Mouse (Mus musculus): ENCODE results near the gene Fbxl20.

Fbxl20 gene

DNA sequence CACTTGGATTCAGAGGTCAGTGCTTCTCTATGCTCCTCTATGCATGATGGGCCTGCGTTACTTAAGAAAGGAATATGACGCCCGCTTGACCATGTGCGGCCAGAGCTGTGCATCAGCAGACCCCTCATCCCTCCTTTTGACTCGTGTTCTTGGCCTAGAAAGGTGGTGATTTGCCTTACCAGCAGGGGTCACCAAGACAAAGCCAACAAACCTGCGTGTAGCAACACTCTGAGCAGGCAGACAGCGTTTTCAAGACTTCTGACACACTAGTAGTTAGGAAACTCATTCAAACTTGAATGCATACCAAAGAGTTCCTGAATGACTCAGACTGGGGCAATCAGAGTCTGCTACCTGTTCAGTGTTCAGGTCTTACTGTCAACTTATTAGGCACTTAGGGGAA, 63.6 kb downstream of the Fbxl20 start:
- no peak for DNase-seq

- no peak for DNase-seq
These were observed 64.1 kb downstream of the Fbxl20 start for GRCm38 (mm10) chr11:98086141-98086540.

GRCm38 (mm10) chr11:98082745-98083144, 67.5 kb downstream of the Fbxl20 start:
- DNase-seq = no peak

GRCm38 (mm10) chr11:98080450-98080849, 69.8 kb downstream of the Fbxl20 start:
- DNase-seq = no peak

- DNase-seq = peak; percentile 30
These were observed 73.1 kb downstream of the Fbxl20 start for GRCm38 (mm10) chr11:98077086-98077485.

DNA sequence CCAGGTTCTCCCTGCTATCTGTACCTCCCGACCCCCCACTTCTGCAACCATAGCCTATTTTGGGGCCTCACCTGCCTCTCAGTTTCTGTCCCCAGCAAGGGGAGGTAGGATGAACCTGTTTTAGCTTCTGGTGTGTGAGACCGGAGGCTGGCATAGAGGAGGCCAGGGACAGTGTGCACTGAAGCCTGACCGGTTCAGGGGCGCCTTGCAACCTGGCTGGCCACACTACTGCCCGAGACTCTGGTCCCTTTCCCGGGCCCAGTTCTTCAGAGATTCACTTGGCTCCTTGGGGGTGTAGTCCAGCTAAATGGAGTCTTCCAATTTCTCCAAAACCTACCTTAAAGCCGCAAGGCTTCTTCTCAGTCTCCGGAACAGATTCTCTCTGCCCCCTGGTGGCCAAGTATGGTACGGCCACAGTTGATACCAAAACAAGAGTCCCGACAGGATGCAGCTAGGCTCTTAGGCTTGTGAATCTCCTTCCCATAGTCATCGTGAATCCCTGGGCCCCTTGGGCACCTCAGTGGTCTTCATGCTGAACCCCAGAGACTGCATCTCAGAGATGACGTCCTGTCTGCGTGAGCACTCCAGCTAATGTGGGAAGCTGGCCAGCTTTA, 74.9 kb downstream of the Fbxl20 start:
- peak; percentile 69 for DNase-seq

- no peak for DNase-seq
These were observed 76.8 kb downstream of the Fbxl20 start for GRCm38 (mm10) chr11:98073442-98073841.

- no peak for DNase-seq
These were observed 82.9 kb downstream of the Fbxl20 start for GRCm38 (mm10) chr11:98067255-98067654.

- DNase-seq = no peak
These were observed 84.0 kb downstream of the Fbxl20 start for GRCm38 (mm10) chr11:98066201-98066600.

DNA sequence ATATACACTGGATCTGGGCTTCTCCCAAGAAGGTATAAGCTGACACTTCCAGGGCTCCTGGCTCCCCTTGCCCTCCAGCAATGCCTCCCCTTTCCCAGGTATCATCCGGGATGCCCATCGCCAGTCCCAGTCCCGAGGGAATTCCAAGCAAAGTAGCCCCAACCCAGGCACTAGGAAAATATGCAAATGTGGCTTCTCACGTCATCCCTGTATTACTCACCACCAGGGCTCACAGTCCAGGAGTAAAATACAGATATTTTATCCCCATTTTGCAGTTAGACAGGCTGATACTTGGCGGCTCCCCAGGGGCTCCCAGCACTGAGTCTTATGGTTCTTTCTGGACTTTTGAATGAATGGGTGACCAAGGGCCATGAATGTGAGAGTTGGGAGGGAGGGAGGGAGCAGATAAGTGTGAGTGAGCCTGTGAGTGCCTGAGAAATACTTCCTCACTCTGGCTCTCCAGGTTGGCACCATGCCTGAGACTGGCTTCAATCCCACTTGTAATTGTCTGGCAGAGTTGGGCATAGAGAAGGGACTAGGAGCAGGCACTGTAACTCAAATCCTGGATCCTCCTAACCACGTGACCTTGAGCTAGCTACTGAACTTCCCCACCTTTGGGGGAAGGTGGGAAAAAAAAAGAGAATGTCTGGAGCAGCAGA, 88.2 kb downstream of the Fbxl20 start:
- no peak for DNase-seq

GRCm38 (mm10) chr11:98061441-98061840, 88.8 kb downstream of the Fbxl20 start:
- DNase-seq = no peak

- DNase-seq = no peak
These were observed 90.0 kb downstream of the Fbxl20 start for GRCm38 (mm10) chr11:98060104-98060692.

DNA sequence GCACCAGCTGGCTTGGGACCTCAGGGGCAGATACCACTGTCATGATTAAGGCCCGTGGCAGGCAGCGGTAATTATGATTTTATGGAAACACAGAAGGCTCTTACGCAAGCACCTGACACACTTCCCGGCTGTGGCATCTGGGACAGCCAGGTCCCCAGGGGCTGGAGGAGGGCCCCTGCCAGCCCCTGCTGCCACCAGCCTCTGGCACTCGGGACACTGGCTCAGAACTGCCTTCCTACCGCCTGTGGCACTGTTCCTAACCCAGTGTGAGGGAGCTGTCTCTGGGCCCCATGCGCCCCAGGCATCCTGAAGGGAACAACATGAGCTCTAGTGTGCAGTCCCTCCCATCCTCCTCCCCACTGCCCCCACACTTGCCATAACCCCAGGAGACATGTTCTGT, 90.5 kb downstream of the Fbxl20 start:
- no peak for DNase-seq

DNA sequence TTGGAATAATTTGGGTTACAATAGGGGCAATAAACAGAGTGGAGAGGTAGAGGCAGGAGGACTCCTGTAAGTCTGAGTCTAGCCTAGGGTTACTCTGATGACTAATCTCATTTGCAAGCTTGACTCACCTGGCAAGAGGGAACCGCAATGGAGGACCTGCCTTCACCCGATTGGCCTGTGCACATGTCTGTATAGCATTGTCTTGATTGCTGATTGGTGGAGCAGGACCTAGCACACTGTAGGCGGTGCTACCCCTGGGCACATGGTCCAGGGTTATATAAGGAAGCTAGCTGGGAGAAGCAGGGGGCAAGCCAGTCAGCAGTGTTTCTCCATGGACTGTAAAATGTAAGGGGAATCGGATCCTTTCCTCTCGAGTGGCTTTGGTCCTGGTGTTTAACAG, 92.2 kb downstream of the Fbxl20 start:
- peak; percentile 18 for DNase-seq

- no peak for DNase-seq
These were observed 92.7 kb downstream of the Fbxl20 start for GRCm38 (mm10) chr11:98057466-98057865.

- peak; percentile 43 for DNase-seq
These were observed 97.0 kb downstream of the Fbxl20 start, which contains the start of gene Stac2 for GRCm38 (mm10) chr11:98052989-98053834. Gene Stac2 (minus strand): TSS chr11:98053462.

GRCm38 (mm10) chr11:98052129-98052988, 97.8 kb downstream of the Fbxl20 start:
- no peak for DNase-seq

DNA sequence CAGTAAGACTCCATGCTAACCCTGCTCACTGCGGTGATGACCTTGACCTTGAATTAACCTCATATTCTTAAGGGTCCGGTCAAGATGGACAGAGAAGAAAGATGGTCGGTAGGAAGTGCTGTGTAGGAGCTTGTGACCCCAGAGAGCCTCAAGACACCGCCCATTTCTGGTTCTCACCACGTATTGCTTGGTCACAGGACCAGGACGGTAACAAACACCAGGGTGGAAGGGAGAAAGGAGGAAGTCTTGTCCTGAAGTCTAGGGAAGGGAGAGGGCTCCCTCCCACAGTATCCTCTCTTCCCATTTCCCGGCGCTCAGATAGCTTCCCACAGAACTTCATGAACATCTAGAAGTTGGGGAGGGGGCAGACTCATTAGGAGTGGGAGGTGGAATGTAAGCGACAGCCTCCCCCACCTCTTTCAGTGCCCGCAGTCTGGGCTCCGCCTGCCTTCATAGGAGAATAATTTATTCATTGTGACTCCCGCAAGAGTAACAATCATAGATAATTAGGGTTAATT, 98.5 kb downstream of the Fbxl20 start:
- no peak for DNase-seq

DNA sequence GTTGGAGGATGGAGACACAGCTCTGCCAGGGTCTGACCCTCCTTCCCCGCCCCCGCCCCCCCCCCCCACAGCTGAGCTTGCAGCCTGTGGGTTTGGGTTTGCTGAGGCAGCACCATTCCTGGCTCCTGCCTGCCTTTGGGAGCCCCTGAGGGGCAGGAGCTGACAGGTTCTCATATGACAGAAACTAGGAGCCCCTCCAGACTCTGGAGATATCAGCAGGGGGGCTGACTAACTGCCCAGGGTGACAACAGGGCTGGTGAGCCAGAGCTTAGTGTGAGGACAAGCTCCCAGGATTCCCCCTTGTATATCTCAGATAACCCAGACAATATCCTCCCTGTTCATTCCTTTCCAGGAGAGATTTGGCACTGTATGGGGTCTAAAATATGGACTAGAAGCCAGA, 99.3 kb downstream of the Fbxl20 start:
- no peak for DNase-seq

DNA sequence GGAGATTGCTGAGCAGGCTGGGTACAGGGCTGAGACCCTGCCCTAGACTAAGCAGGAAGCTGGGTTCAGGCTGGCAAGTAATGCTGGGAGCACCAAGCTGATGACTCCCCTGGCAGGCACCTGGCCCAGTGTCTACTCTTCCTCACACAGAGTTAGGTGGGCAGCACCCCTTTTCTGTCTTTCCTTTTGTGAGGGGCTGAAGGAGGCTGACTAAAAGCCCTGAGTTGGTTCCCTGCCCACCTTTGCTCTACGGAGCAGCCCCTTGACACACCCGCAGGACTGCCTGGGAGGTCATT, 99.7 kb downstream of the Fbxl20 start:
- DNase-seq = no peak

- no peak for DNase-seq
These were observed 100.3 kb downstream of the Fbxl20 start for GRCm38 (mm10) chr11:98049672-98050519.
